Mouse (Mus musculus) embryonic fibroblast, embryonic 13.5 days (primary cell): ENCODE measurements at regions not wholly inside any gene's neighbourhood (a gene's known extent, or its start where the extent isn't known, plus 50 kb on each side); places are given as distances from the start of the nearest gene placed in this dataset.

Experiments used
- H3K27ac ChIP-seq: 2 replicates; pipeline ENCODE4 v1.5.1; 2012; ENCODE audit warnings: low read length, control low read depth, inconsistent platforms; ENCODE audit not compliant: insufficient read depth
- H3K4me1 ChIP-seq: 2 replicates; pipeline ENCODE4 v1.6.1; 2011; ENCODE audit warnings: low read length; ENCODE audit not compliant: control insufficient read depth, insufficient read depth
- H3K4me3 ChIP-seq: 2 replicates; pipeline ENCODE4 v1.5.1; 2011; ENCODE audit warnings: mild to moderate bottlenecking, control low read depth, low read length; ENCODE audit not compliant: insufficient read depth
- CTCF ChIP-seq: IDR thresholded peaks from 2 replicates; pipeline ENCODE4 v1.5.1; 2011; ENCODE audit warnings: mild to moderate bottlenecking, control low read depth, low read length, moderate library complexity, borderline replicate concordance; ENCODE audit not compliant: insufficient read depth
- POLR2A ChIP-seq: IDR thresholded peaks from 2 replicates; pipeline ENCODE4 v1.6.1; 2011; ENCODE audit warnings: low read depth, mild to moderate bottlenecking, control low read depth, low read length, moderate library complexity

DNA sequence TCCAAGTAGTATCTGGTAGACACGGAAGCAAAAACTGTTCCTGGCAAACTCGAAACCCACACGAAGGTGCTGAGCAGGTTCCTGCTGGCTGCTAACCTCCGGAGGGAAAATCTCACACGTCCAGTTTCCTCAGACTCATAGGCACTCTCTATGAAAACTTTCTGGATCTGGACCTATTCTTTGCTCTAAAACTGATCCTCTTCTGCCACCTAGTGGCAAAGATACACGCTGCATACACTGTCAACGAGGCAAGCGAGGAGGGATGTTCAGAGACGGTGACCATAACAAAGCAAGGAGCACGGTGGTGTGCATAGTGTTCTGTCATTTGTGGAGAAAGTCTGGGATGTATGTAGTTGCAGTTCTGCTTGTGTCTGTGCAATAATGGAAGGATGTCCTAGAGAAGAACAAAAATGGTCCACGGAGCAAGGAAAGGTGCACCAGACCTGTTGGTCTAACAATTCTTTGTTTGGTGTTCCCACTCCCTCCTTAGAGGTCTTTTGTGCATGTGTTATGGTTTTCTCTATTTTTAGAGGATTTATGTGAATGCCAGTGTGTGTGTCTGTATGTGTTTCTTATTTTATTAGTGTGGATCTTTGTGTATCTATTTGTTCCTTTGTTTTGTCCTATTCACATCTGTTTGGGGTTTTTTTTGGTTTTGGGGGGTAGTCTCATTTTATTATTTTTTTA is 57.0 kb upstream of the Siglech start:
- Histone ChIP-seq H3K4me3 (no peak overlapping the region), H3K27ac (no peak overlapping the region), H3K4me1 (no peaks in the 10 kb centered on the region)
- TF ChIP-seq CTCF: peak; percentile 66; the same call in 1 of the 2 replicates
- TF ChIP-seq POLR2A: no peak
